Mouse (Mus musculus) small intestine, adult 2 months (tissue): Measurements from ENCODE around the gene Map10.

Experiments used
- CTCF ChIP-seq: fragments of 200-500 bp; IDR thresholded peaks from 2 replicates; pipeline ENCODE4 v1.5.1; 2012; ENCODE audit warnings: low read depth, mild to moderate bottlenecking, control low read depth, inconsistent platforms, low read length, moderate library complexity, mixed read lengths; ENCODE audit not compliant: insufficient replicate concordance, insufficient read length; ENCODE audit errors: extremely low read depth
- POLR2A ChIP-seq: fragments of 200-500 bp; IDR thresholded peaks from 2 replicates; pipeline ENCODE4 v1.6.1; 2012; ENCODE audit warnings: low read depth, mild to moderate bottlenecking, control low read depth, inconsistent platforms, low read length, moderate library complexity

GRCm38 (mm10) chr8:125675796-125676195, 6.2 kb downstream of the Map10 start:
- no peak for TF ChIP-seq POLR2A
- TF ChIP-seq CTCF: no peak
